Mouse (Mus musculus) thymus, postnatal 14 days (tissue): Measurements from ENCODE around the gene Rnase2b.
"Not testable (repeated sequence)": the region's sequence is repeated elsewhere in the genome, so short reads cannot be mapped to it uniquely, and the experiment has no call there.

Experiments
- DNase-seq: peaks from one replicate; pipeline ENCODE4 v3.0.0; 2021

Gene Rnase2b

GRCm38 (mm10) chr14:51161976-51162375 lies at the start of gene Rnase2b:
Gene Rnase2b, plus strand, starts transcription at chr14:51162260.
- not testable (repeated sequence) for DNase-seq

GRCm38 (mm10) chr14:51113476-51113875 lies 48.6 kb upstream of the Rnase2b start:
- no peak for DNase-seq

- no peak for DNase-seq
These were observed 48.0 kb upstream of the Rnase2b start, which contains the start of gene Eddm3b for GRCm38 (mm10) chr14:51113916-51114560. Gene Eddm3b, plus strand, starts transcription at chr14:51114426.

GRCm38 (mm10) chr14:51125684-51126083 lies 36.4 kb upstream of the Rnase2b start:
- no peak for DNase-seq

GRCm38 (mm10) chr14:51127648-51128258 lies 34.3 kb upstream of the Rnase2b start:
- DNase-seq = no peak

- DNase-seq = no peak
These were observed 33.1 kb upstream of the Rnase2b start for GRCm38 (mm10) chr14:51128775-51129623.

- DNase-seq = no peak
These were observed 32.5 kb upstream of the Rnase2b start for GRCm38 (mm10) chr14:51129624-51129975.

GRCm38 (mm10) chr14:51130315-51130940 lies 31.6 kb upstream of the Rnase2b start:
- DNase-seq = no peak

- DNase-seq = no peak
These were observed 30.8 kb upstream of the Rnase2b start for GRCm38 (mm10) chr14:51131086-51131815.

GRCm38 (mm10) chr14:51132372-51132771 lies 29.7 kb upstream of the Rnase2b start:
- no peak for DNase-seq

GRCm38 (mm10) chr14:51140342-51140741 lies 21.7 kb upstream of the Rnase2b start:
- no peak for DNase-seq

- DNase-seq = no peak
These were observed 19.9 kb upstream of the Rnase2b start for GRCm38 (mm10) chr14:51142119-51142518.

GRCm38 (mm10) chr14:51142568-51142967 lies 19.5 kb upstream of the Rnase2b start:
- DNase-seq = no peak

GRCm38 (mm10) chr14:51143287-51143686 lies 18.8 kb upstream of the Rnase2b start:
- no peak for DNase-seq

- no peak for DNase-seq
These were observed 18.1 kb upstream of the Rnase2b start for GRCm38 (mm10) chr14:51143937-51144336.

- no peak for DNase-seq
These were observed 17.6 kb upstream of the Rnase2b start for GRCm38 (mm10) chr14:51144451-51144850.

GRCm38 (mm10) chr14:51145521-51145920 lies 16.5 kb upstream of the Rnase2b start:
- DNase-seq = no peak

- DNase-seq = no peak
These were observed 15.4 kb upstream of the Rnase2b start, which contains the start of gene Rnase1 for GRCm38 (mm10) chr14:51146685-51147084. Gene Rnase1, minus strand, starts transcription at chr14:51146785.

- no peak for DNase-seq
These were observed 14.1 kb upstream of the Rnase2b start for GRCm38 (mm10) chr14:51148006-51148405.

- DNase-seq = no peak
These were observed 12.9 kb upstream of the Rnase2b start for GRCm38 (mm10) chr14:51149164-51149563.

GRCm38 (mm10) chr14:51150206-51150831 lies 11.7 kb upstream of the Rnase2b start:
- DNase-seq = no peak
